Mouse (Mus musculus) adipose tissue, adult 10 weeks (tissue): ENCODE results near the gene Mmd2. TPM values are rescaled to one million over a fixed set of nuclear protein-coding genes. Genes with fewer than 3 reads are reported as not detected.

ENCODE experiments used
- polyA plus RNA-seq: library from polyadenylated mRNA; stranded (reverse); fragments of 350-450 nt; fragmentation: Illumina TruSeq; extraction: RNeasy Lipid Tissue Mini Kit (QIAGEN cat#74804); gene quantifications from one replicate; pipeline ENCODE4 v1.2.3, GENCODE M21; 2014; ENCODE audit warnings: low read depth, low replicate concordance

Mmd2 gene
- 4.1 TPM for polyA plus RNA-seq

GRCm38 (mm10) chr5:142608259-142608988 lies at the start of gene Mmd2:
TSS of gene Mmd2 (minus strand) at chr5:142608800.

DNA sequence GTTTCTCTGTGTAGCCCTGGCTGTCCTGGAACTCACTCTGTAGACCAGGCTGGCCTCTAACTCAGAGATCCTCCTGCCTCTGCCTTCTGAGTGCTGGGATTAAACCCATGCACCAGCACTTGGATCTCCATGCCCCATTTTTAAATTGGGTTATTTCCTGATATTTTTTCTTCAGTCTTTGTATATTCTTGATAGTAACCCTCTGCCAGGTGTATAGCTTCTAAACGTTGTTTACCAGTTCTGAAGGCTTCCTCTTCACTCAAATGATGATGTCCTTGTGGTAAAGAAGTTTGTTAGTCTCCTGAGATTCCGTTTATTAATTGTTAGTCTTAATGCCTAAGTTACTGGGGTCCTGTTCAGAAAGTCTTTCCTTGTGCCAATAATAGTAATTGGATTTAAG lies 18.8 kb upstream of the Mmd2 start, which contains the start of gene Wipi2:
Gene Wipi2, plus strand, starts transcription at position 301 of the 400 bp plus-strand sequence.

DNA sequence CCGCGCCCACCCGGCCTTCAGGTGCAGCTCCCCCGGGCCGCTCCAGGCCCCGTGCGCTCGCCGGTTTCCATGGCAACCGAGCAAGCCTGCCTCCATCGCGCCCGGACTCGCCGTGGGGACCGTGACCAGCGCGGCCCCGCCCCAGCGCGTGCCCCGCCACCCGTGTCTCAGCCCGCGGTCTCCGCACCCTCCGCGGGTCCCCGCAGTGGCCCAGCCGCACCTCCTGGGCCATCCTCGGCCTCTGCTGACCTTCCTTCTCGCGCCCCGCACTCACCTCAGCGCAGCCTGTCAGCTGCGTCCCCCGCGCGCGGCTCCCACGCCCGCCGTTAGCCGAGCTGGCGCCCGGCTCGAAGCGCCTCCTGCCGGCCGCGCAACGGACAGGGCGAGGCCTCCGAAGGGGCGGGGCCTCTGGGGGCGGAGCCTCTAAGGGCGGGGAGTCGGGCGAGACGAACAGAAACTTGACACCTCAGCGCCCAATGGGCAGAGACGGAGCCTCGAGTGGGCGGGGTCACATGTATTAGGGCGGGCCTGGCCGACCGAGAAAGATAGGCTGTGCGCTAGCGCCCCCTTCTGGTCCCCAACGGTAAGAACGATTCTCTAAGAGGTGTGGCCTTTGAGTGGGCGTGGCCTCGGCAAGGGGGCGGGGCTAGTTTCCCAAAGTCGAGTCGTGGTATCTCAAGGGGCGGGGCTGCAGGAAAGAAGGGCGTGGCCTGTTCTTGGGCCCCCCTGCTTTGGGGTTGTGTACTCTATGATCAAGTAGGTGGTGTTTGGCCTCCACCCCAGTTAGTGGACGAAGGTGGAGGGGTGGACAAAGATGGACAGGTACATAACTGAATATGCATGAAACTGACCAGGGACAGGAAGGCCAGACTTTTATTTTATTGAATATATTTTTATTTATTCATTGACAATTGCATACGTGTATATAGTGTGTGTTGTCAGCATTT lies 57.6 kb downstream of the Mmd2 start, which contains the start of gene Radil:
Gene Radil, minus strand, starts transcription at position 393 of the 947 bp plus-strand sequence.

GRCm38 (mm10) chr5:142529915-142530314 lies 78.7 kb downstream of the Mmd2 start, which contains the start of gene Papolb:
TSS of gene Papolb (minus strand) at chr5:142530076.

Other genes with a start within 250 kb of the Mmd2 start
- 14.5 TPM for gene Foxk1, start 207.3 kb downstream of the Mmd2 start, polyA plus RNA-seq
- 18.2 TPM for gene Ap5z1, start 144.9 kb downstream of the Mmd2 start, polyA plus RNA-seq
- gene Papolb, start 78.7 kb downstream of the Mmd2 start, polyA plus RNA-seq: 5.2 TPM
- 3.1 TPM for gene Radil, start 57.7 kb downstream of the Mmd2 start, polyA plus RNA-seq
- gene Wipi2, start 18.9 kb upstream of the Mmd2 start, polyA plus RNA-seq: 42.8 TPM
- 5.3 TPM for gene Slc29a4, start 83.7 kb upstream of the Mmd2 start, polyA plus RNA-seq
- gene Tnrc18, start 208.9 kb upstream of the Mmd2 start, polyA plus RNA-seq: 34.3 TPM